Mouse (Mus musculus): ENCODE results near the gene Gatc.
A peak's percentile ranks its signal among the peaks of the same experiment; 100 is the strongest.
"Not testable (repeated sequence)": the region's sequence is repeated elsewhere in the genome, so short reads cannot be mapped to it uniquely, and the experiment has no call there.

The Gatc gene

GRCm38 (mm10) chr5:115330955-115331354 lies 10.0 kb downstream of the Gatc start:
- no peak for DNase-seq (ENCODE audit: low spot score)

- peak; percentile 19 for DNase-seq (ENCODE audit: low spot score)
Measured at GRCm38 (mm10) chr5:115327610-115328548, 13.1 kb downstream of the Gatc start.

- peak; percentile 91 for DNase-seq (ENCODE audit: low spot score)
Measured at GRCm38 (mm10) chr5:115326875-115327609, 13.9 kb downstream of the Gatc start, which contains the start of gene Srsf9. Srsf9 (plus strand) TSS chr5:115327177.

GRCm38 (mm10) chr5:115326256-115326831 lies 14.6 kb downstream of the Gatc start:
- DNase-seq (ENCODE audit: low spot score), result no peak

GRCm38 (mm10) chr5:115319004-115319940 lies 21.7 kb downstream of the Gatc start:
- DNase-seq (ENCODE audit: low spot score), result peak; percentile 25

DNA sequence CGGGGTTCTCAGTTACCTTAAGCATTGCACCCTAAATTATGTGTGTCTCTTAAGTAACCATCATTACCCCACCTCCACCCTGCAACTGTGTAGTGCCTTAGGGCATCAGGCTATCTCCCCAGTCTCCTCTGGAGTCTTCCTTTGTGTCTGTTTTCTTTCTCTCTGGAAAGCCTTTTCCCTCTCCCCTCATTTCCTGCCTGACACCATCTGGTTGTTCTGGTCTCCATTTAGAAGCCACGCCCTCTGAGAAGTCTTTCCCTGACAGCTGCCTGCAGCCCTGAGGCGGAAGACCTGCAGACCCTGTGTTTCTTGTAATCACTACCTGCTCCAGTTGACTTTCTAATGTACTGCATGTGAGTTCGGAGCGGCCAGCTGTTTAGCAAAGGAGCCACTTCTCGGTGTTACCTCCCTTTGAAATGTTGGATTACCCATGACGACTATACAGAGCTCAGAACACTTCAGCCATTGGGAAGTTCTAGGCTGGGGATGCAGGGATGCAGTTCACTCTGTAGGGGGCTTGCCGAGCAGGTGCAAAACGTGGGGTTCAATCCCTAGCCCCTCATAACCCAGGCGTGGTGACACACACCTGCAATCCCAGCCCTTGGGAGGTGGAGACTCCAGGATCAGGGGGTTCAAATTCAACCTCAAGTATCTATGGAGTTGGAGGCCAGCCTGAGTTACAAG lies 23.2 kb downstream of the Gatc start:
- DNase-seq (ENCODE audit: low spot score), result no peak

DNA sequence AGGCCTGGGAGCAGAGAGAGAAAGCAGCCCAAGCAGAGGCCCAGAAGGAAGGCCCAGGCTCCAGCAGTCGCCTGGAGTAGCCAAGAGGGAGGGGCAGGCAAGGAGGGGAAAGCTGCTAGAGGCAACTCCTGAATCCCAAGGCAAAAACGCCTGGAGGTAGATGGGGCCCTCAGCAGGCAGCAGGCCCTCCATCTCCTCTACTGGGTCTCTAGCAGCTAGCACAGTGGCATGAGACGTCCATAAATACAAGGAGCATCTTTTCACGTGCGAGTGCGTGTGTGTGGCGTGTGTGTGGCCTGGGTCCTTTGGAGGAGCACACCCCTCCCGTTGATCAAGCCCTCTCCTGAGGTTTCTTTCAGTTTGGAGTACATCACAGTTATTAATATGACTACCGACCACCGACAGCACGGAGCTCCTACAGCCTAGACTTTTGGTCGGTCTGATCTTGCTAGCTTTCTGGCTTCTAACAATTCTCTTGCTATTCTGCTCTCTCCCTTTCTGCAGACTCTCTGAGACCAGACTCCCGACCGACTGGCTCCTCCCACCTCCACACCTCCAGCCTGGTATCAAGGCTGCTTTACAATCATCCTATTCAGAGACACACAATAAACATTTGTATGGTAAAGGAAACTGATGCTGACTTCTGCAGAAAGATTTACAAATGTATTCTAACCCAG lies 23.9 kb downstream of the Gatc start:
- DNase-seq (ENCODE audit: low spot score), result no peak

GRCm38 (mm10) chr5:115313668-115313943 lies 27.4 kb downstream of the Gatc start:
- DNase-seq (ENCODE audit: low spot score), result peak; percentile 3

GRCm38 (mm10) chr5:115312816-115313667 lies 27.9 kb downstream of the Gatc start:
- no peak for DNase-seq (ENCODE audit: low spot score)

GRCm38 (mm10) chr5:115312354-115312753 lies 28.6 kb downstream of the Gatc start:
- DNase-seq (ENCODE audit: low spot score), result no peak

DNA sequence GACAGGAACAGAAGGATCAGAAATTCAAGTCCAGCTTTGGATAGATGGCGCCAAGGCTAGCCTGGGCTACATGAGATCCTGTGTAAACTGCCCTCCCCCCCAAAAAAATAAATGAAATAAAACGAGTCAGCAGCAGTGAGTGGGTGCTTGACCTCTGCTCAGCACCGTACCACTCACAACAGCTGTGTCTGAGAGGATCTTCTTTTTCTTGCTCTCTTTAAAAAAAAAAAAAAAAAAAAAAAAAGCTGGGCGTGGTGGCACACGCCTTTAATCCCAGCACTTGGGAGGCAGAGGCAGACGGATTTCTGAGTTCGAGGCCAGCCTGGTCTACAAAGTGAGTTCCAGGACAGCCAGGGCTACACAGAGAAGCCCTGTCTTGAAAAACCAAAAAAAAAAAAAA lies 38.8 kb downstream of the Gatc start:
- DNase-seq (ENCODE audit: low spot score), result not testable (repeated sequence)

- DNase-seq (ENCODE audit: low spot score), result no peak
Measured at GRCm38 (mm10) chr5:115301615-115302014, 39.4 kb downstream of the Gatc start.

DNA sequence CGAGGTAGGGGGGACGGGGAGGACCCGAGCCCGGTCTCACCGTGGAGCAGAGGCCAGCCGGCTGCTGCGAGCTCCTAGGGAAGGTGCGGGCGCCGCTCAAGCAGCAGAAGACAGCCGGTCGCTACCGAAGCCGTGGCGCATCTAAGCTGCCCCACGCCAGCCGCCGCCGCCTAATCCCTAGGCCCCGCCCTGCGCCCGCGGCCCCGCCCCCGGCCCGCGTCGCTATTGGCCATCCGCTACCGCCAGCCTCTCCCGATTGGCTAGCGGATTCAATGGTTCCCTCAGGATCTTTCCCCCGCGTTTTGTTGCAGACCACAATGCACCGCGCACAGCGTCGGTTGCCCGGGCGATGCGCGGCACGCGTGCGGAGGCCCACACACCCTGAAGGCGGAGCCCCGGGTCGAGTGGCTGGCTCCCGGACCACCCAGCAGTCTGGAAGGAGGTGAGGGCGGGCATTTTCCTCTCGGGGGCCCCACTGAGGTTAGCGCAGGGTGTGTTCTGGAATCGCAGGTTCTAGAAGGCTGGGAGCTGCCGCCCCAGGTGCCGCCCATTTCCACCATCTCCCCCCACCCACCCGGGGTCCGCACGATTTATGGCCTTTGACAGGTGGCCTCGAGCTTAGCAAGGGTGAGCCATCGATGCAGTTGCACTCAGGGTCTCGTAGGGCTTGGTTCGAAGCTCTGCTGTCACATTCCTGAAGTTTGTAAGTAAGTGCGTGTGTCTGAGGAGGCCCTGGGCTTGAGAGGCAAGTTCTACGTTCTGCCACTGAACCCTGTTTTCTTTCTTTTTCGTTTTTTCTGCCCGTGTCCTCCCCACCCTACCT lies 40.0 kb downstream of the Gatc start, which contains the start of gene Dynll1:
TSS of gene Dynll1 (minus strand) at position 208 of the 823 bp plus-strand sequence.
- DNase-seq (ENCODE audit: low spot score), result peak; percentile 98

DNA sequence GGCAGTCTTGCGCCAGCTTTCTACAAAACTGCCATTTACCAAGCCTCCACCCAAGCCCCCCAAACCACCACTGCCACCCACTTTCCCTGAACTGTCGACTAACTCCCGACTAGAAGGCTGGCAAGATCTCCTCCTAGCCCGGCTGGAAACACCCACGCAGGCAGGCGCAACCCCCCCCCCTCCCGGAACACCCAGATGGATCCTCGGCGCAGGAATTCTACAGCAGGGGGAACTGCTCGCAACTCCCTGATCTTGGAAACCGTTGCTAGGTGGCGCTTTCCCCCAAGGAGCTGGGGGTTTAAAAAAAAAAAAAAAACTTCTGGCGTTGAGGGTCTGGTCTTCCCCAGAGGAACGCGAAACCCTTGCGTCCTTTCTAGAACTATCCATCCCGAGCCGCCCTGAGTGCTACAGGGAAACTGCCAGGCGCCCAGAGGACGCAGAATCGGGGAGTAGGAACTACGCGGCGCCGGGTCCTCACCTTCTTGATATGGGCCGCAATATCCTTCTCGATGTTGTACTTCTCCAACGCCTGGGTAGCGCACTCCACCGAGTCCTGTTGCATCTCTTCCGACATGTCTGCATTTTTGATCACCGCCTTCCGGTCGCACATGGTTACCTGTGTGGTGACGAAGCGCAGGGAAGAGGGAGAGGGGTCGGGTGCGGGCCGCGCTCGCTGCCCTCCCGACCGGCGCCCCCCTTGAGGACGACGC lies 40.8 kb downstream of the Gatc start:
- DNase-seq (ENCODE audit: low spot score), result peak; percentile 67

DNA sequence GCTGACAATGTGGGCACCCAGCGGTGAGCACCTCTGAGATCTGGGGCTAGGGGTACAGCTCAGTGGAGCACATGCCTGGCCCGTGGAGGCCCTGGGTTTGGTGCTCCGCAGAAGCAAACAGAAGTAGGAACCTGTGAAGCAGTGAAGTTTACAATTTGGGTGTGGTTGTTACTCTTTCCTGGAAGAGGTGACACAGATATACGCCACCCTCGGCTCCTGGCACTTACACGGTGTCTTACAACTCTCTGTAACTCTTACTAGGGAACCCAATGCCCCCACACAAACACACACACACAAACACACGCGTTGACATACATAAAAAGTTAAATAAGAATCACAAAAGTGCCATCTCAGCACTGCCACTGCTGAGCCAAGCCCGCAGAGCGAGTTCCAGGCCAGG lies 44.6 kb downstream of the Gatc start:
- DNase-seq (ENCODE audit: low spot score), result no peak

- DNase-seq (ENCODE audit: low spot score), result peak; percentile 19
Measured at GRCm38 (mm10) chr5:115294173-115294572, 46.8 kb downstream of the Gatc start.

DNA sequence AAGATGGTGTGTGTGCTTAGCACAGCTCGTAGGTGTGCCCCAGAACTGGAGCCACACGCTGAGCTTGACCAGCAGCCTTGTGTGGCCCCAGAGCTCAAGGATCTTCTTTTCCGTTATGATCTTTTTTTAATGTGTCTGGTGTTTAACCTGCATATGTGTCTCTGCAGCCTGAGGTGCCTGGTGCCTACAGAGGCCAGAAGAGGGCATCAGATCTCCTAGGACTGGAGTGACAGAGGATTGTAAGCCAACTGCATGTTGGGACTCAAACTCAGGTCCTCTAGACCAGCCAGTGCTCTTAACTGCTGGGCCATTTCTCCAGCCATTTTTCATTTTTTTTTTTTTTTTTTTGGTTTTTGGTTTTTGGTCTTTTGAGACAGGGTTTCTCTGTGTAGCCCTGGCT lies 56.2 kb downstream of the Gatc start:
- no peak for DNase-seq (ENCODE audit: low spot score)
